8 mouse cellular contexts compared by ENCODE assay signal in the genomic region with DNA sequence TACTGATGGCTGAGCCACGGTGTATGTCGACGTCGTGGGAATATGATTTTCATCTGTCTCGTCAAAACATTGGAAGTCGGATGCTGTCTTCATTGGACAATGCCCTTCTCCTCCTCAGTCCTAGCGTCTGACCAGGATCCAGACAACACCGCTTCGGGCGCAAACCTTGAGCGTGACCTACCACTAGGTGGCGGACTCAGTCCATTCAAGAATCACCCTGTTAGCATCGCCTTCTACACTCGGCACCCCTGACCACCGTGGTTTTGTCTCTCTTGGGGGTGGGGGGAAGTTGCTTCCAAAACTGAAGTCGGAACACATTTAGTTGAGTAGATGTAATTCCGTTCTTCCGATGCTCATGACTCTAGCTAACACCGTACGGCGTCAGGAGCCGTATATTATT. TPM values are rescaled to one million over a fixed set of nuclear protein-coding genes. Genes with fewer than 3 reads are reported as not detected.
DNase-seq lines count a peak whose midpoint lies in the region; ATAC-seq and TF ChIP-seq lines count a peak whose summit lies in the region.

No protein-coding gene starts in this region.

- no peak overlapping the region for H3K9ac ChIP-seq in MEL (ENCODE audit: control insufficient read depth, low read depth, low read length, poor library complexity, severe bottlenecking)
- H3K9ac ChIP-seq in lung, embryonic 14.5 days = peak overlapping the region; percentile 30; the same call in 1 of the 2 replicates
- H3K9ac ChIP-seq in neural tube, embryonic 15.5 days (replicated peaks) = peak overlapping the region; percentile 43; the same call in 1 of the 2 replicates

- peak; percentile 6 for DNase-seq in MEL (ENCODE audit: low read depth, low spot score)
- DNase-seq in cerebellum, adult 9-10 months = peak; percentile 95
- DNase-seq in frontal cortex, adult 2 months (ENCODE audit: extremely low spot score in 1 of 2, low spot score in 1 of 2) = peak; percentile 70 to 95
- peak; percentile 89 for DNase-seq in hindbrain, embryonic 10.5 days (ENCODE audit: low spot score)
- DNase-seq in layer of hippocampus, adult 8-10 months (ENCODE audit: low spot score in 2 of 2) = peak; percentile 83 to 92
- DNase-seq in lung, embryonic 14.5 days = peak; percentile 96
- peak; percentile 94 for DNase-seq in testis, postnatal 10 days (ENCODE audit: low spot score)

- TF ChIP-seq CTCF in MEL (IDR thresholded peaks at IDR 0.05 in 2 of 3, conservative IDR thresholded peaks at IDR 0.05 in 1 of 3; ENCODE audit: control insufficient read depth in 1 of 3, insufficient read depth in 1 of 3, low read depth in 2 of 3, low read length in 3 of 3, poor library complexity in 1 of 3, severe bottlenecking in 1 of 3) = peak; percentile 15 to 53 (median 32); a peak in 4 of 6 replicates
- peak; percentile 98 for TF ChIP-seq CTCF in lung, embryonic 14.5 days (IDR thresholded peaks at IDR 0.05; ENCODE audit: low read depth)

- no peaks in the 10 kb centered on the region for H3K4me1 ChIP-seq in MEL (ENCODE audit: control insufficient read depth in 1 of 2, insufficient read depth in 2 of 2, low read length in 2 of 2)
- peaks cover 62% of the 10 kb centered on the region for H3K4me1 ChIP-seq in hindbrain, embryonic 10.5 days (replicated peaks)
- peaks cover 4% of the 10 kb centered on the region; the same call in 1 of the 2 replicates for H3K4me1 ChIP-seq in lung, embryonic 14.5 days (ENCODE audit: insufficient read depth)
- peaks cover 63% of the 10 kb centered on the region for H3K4me1 ChIP-seq in neural tube, embryonic 15.5 days

- no peaks in the 10 kb centered on the region for H3K79me2 ChIP-seq in MEL (ENCODE audit: control insufficient read depth, insufficient read depth, low read length, poor library complexity)

- no peaks in the 10 kb centered on the region for H3K9me3 ChIP-seq in MEL (replicated peaks; ENCODE audit: insufficient read depth, low read length)
- no peaks in the 10 kb centered on the region for H3K9me3 ChIP-seq in hindbrain, embryonic 10.5 days
- no peaks in the 10 kb centered on the region for H3K9me3 ChIP-seq in lung, embryonic 14.5 days (ENCODE audit: low read depth, low read length)
- no peaks in the 10 kb centered on the region for H3K9me3 ChIP-seq in neural tube, embryonic 15.5 days (replicated peaks)

- no peak overlapping the region for H3K4me3 ChIP-seq in MEL (ENCODE audit: control insufficient read depth in 1 of 2, insufficient read depth in 1 of 2, low read depth in 2 of 2, low read length in 2 of 2)
- peak overlapping the region; percentile 52 for H3K4me3 ChIP-seq in hindbrain, embryonic 10.5 days
- H3K4me3 ChIP-seq in lung, embryonic 14.5 days (ENCODE audit: low read depth, low read length) = peak overlapping the region; percentile 36
- peak overlapping the region; percentile 34 for H3K4me3 ChIP-seq in neural tube, embryonic 15.5 days (replicated peaks)

- no peak overlapping the region for H3K27ac ChIP-seq in MEL (ENCODE audit: control insufficient read depth, low read depth, low read length)
- no peak overlapping the region for H3K27ac ChIP-seq in hindbrain, embryonic 10.5 days
- H3K27ac ChIP-seq in lung, embryonic 14.5 days (ENCODE audit: low read depth) = no peak overlapping the region
- H3K27ac ChIP-seq in neural tube, embryonic 15.5 days (replicated peaks) = no peak overlapping the region

- TF ChIP-seq POLR2A in MEL (IDR thresholded peaks at IDR 0.05; ENCODE audit: control insufficient read depth in 1 of 2, insufficient read depth in 1 of 2, low read depth in 1 of 2, low read length in 2 of 2, poor library complexity in 1 of 2) = no peak

- no peak for TF ChIP-seq EP300 in MEL (IDR thresholded peaks at IDR 0.05; ENCODE audit: low read depth in 1 of 2, low read length in 2 of 2)

- WGBS in hindbrain, embryonic 10.5 days = 2% methylated on average over 22 of the region's 22 CpGs
- under 1% methylated on average over 22 of the region's 22 CpGs for WGBS in lung, embryonic 14.5 days
- WGBS in neural tube, embryonic 15.5 days = under 1% methylated on average over 22 of the region's 22 CpGs

- peak; percentile 26; the same call in 1 of the 2 replicates for ATAC-seq in lung, embryonic 14.5 days (ENCODE audit: insufficient read depth)
- ATAC-seq in neural tube, embryonic 15.5 days (ENCODE audit: low FRiP score) = peak; percentile 51

- peak; percentile 38 for TF ChIP-seq RAD21 in MEL (IDR thresholded peaks at IDR 0.05; ENCODE audit: low read depth, low read length)

- peak overlapping the region; percentile 93 for H3K4me2 ChIP-seq in lung, embryonic 14.5 days
- peak overlapping the region; percentile 94 for H3K4me2 ChIP-seq in neural tube, embryonic 15.5 days

- no peaks in the 10 kb centered on the region for H3K36me3 ChIP-seq in MEL (ENCODE audit: control insufficient read depth in 1 of 2, insufficient read depth in 2 of 2, low read length in 2 of 2)
- no peaks in the 10 kb centered on the region for H3K36me3 ChIP-seq in hindbrain, embryonic 10.5 days
- no peaks in the 10 kb centered on the region for H3K36me3 ChIP-seq in lung, embryonic 14.5 days (ENCODE audit: insufficient read depth)
- H3K36me3 ChIP-seq in neural tube, embryonic 15.5 days = no peaks in the 10 kb centered on the region

- H3K27me3 ChIP-seq in MEL (ENCODE audit: control insufficient read depth in 1 of 2, insufficient read depth in 2 of 2, low read length in 2 of 2) = no peaks in the 10 kb centered on the region
- peaks cover 68% of the 10 kb centered on the region for H3K27me3 ChIP-seq in hindbrain, embryonic 10.5 days (ENCODE audit: insufficient read depth, poor library complexity, severe bottlenecking)
- H3K27me3 ChIP-seq in lung, embryonic 14.5 days (ENCODE audit: insufficient read depth, low read length) = peaks cover 37% of the 10 kb centered on the region
- peaks cover 26% of the 10 kb centered on the region for H3K27me3 ChIP-seq in neural tube, embryonic 15.5 days (replicated peaks)

TF ChIP-seq in MEL, 35 proteins besides CTCF, POLR2A, EP300 and RAD21:
- TF ChIP-seq SMC3 (IDR thresholded peaks at IDR 0.05; ENCODE audit: low read depth, low read length) = peak; percentile 33
- no peak for TF ChIP-seq GABPA (IDR thresholded peaks at IDR 0.05; ENCODE audit: low read depth, low read length)

RNA-seq across cellular contexts. Expression of a gene that starts 4.1 kb away (rescaled TPM):
- not detected in 2 replicates for total RNA-seq in MEL (2012; rRNA removed)
- not detected for polyA plus RNA-seq in MEL (2012; ENCODE audit: insufficient read depth in 1 of 2, insufficient read length in 2 of 2, low read depth in 1 of 2, low replicate concordance in 2 of 2, missing spikeins in 1 of 2)
- not detected in 2 replicates for polyA plus RNA-seq in frontal cortex, adult 2 months (2012; rRNA removed)
- not detected in 2 replicates for polyA plus RNA-seq in hindbrain, embryonic 10.5 days (2016; fragmentation: Nextera tagmentation; extraction: Ambion mirVana)
- not detected for total RNA-seq in layer of hippocampus, adult 8-10 months (2022)
- not detected in 2 replicates for polyA plus RNA-seq in lung, embryonic 14.5 days (2014; fragmentation: Nextera tagmentation; extraction: Ambion mirVana)
- polyA plus RNA-seq in neural tube, embryonic 15.5 days (2015; fragmentation: Nextera tagmentation; extraction: Ambion mirVana) = not detected in 2 replicates

RNA-seq across cellular contexts. Expression of a gene that starts 4.5 kb away (rescaled TPM):
- total RNA-seq in MEL (2012; rRNA removed) = not detected in 2 replicates
- polyA plus RNA-seq in MEL (2012; ENCODE audit: insufficient read depth in 1 of 2, insufficient read length in 2 of 2, low read depth in 1 of 2, low replicate concordance in 2 of 2, missing spikeins in 1 of 2) = not detected
- 19.2 and 20.8 TPM in 2 replicates for polyA plus RNA-seq in frontal cortex, adult 2 months (2012; rRNA removed)
- polyA plus RNA-seq in hindbrain, embryonic 10.5 days (2016; fragmentation: Nextera tagmentation; extraction: Ambion mirVana) = 0.16 and 0.19 TPM in 2 replicates
- total RNA-seq in layer of hippocampus, adult 8-10 months (2022) = 10 to 100 TPM; 44.9 to 51.7 (median 49.1) TPM
- 1.1 and 1.2 TPM in 2 replicates for polyA plus RNA-seq in lung, embryonic 14.5 days (2014; fragmentation: Nextera tagmentation; extraction: Ambion mirVana)
- polyA plus RNA-seq in neural tube, embryonic 15.5 days (2015; fragmentation: Nextera tagmentation; extraction: Ambion mirVana) = 0.84 and 1.3 TPM in 2 replicates

RNA-seq across cellular contexts. Expression of a gene that starts 52.0 kb away (rescaled TPM):
- not detected in 2 replicates for total RNA-seq in MEL (2012; rRNA removed)
- polyA plus RNA-seq in MEL (2012; ENCODE audit: insufficient read depth in 1 of 2, insufficient read length in 2 of 2, low read depth in 1 of 2, low replicate concordance in 2 of 2, missing spikeins in 1 of 2) = not detected
- 0.48 and 0.55 TPM in 2 replicates for polyA plus RNA-seq in frontal cortex, adult 2 months (2012; rRNA removed)
- polyA plus RNA-seq in hindbrain, embryonic 10.5 days (2016; fragmentation: Nextera tagmentation; extraction: Ambion mirVana) = not detected in 2 replicates
- under 1 TPM; 0.30 to 0.76 (median 0.47) TPM for total RNA-seq in layer of hippocampus, adult 8-10 months (2022)
- not detected in 2 replicates for polyA plus RNA-seq in lung, embryonic 14.5 days (2014; fragmentation: Nextera tagmentation; extraction: Ambion mirVana)
- polyA plus RNA-seq in neural tube, embryonic 15.5 days (2015; fragmentation: Nextera tagmentation; extraction: Ambion mirVana) = not detected in 2 replicates

Comparison
In these comparisons a context has a peak if more than half of its experiments do, and no peak if none do; other contexts are left out.
1. DNase-seq: peak in every context shown above with its lines; median percentile 96 in lung, embryonic 14.5 days; 95 in cerebellum, adult 9-10 months; 94 in testis, postnatal 10 days; 89 in hindbrain, embryonic 10.5 days; 88 in layer of hippocampus, adult 8-10 months; 82 in frontal cortex, adult 2 months; 6 in MEL.
2. H3K4me3 ChIP-seq: peak in hindbrain, embryonic 10.5 days (single experiment), lung, embryonic 14.5 days (single experiment) and neural tube, embryonic 15.5 days (single experiment); none in MEL (0 of 2).